Mouse (Mus musculus) heart, postnatal 14 days (tissue): ENCODE results near the gene Msrb2. TPM values are rescaled to one million over a fixed set of nuclear protein-coding genes. Genes with fewer than 3 reads are reported as not detected.

Source experiments
- total RNA-seq, 2 experiments: library from RNA; stranded (reverse); gene quantifications; 2 replicates each; pipeline ENCODE4 v1.2.3; 2021

Gene Msrb2
- total RNA-seq, 2 experiments from 2014 or later = 48.8 to 50.5 TPM

Other genes with a start within 250 kb of the Msrb2 start
- not detected for gene Armc3, start 172.1 kb upstream of the Msrb2 start, total RNA-seq
- gene Ptf1a, start 74.2 kb downstream of the Msrb2 start, total RNA-seq = not detected
- not detected for gene 4921504E06Rik, start 182.5 kb downstream of the Msrb2 start, total RNA-seq